Mouse (Mus musculus) ES-Bruce4 (cell line): ENCODE results near the gene Sorl1.

Source experiments
- CTCF ChIP-seq: IDR thresholded peaks from one replicate; pipeline ENCODE4 v1.8.1; 2011; ENCODE audit warnings: low read depth, low read length
- EP300 ChIP-seq: IDR thresholded peaks from 2 replicates; pipeline ENCODE4 v1.6.1; 2011; ENCODE audit warnings: low read depth, low read length; ENCODE audit not compliant: insufficient read depth
- POLR2A ChIP-seq: IDR thresholded peaks from one replicate; pipeline ENCODE4 v1.8.1; 2011; ENCODE audit warnings: low read length; ENCODE audit not compliant: insufficient read depth

DNA sequence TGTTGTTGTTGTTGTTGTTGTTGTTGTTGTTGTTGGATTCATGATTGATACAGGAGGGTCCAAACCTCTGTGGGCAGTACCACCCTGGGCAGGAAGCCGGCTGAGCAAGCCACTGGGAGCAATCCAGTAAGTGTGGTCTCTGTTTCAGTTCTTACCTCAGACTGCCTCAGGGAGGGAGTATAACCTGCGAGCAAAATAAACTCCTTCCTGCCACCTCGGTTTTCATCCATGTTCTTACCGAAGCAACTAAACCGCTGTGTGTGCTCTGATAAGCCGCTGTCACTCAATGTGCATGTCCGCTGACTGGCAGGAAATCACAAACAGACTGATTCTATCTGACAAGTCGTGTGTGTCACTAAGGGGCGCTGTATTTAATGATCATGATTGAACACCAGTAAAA is 91.7 kb downstream of the Sorl1 start:
- TF ChIP-seq CTCF (no peak), POLR2A (no peak), EP300 (no peak)
